Mouse (Mus musculus): ENCODE results near the gene Agpat1. TPM values are rescaled to one million over a fixed set of nuclear protein-coding genes. Genes with fewer than 3 reads are reported as not detected.
A peak's percentile ranks its signal among the peaks of the same experiment; 100 is the strongest.

The Agpat1 gene
- polyA plus RNA-seq, 1 experiment: 172 TPM

DNA sequence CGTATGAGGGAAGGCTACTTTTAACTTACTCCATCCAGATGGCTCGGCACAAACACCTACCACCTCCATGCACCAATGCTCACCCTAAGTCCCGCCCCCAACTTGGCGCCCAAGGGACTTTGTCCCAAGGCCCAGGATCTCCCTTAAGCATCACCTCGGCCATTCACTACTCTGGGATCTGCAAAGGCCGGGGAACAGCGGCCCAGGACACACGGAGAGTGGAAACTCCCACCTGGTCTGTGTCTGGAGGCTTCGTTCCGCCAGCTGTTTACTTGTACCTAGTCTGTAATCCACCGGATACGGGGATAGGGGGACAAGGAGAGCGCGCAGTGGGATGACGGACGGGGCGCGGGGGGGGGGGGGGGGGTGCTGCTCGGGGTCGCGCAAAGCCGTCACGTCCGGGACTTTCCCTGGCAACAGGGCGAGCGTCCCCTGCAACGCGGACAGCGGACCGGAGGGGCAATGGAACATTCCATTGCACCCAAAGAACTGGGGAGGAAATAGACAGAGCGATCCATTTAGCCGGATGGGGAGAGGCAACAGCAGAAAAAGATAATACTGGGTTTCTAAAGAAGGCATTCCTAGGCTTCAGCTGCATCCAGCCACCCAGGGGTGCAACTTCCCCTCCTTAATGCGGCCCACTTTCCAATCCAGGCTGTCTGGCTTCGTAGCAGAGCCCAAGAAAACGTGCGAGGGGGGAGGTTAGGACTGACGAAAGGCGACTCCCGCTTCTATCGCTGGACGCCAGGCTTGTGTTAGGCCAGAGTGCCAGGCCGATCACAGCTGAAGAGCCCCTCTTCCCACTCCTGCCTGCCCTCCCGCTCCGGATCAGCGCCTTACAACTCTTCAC, 23.3 kb downstream of the Agpat1 start:
- TF ChIP-seq POLR2A (IDR thresholded peaks at IDR 0.05; ENCODE audit: borderline replicate concordance, extremely low read depth, low read depth, low read length) (peak; percentile 80; the same call in 1 of the 2 replicates), CTCF (IDR thresholded peaks at IDR 0.05; ENCODE audit: insufficient read depth, low read length) (no peak)
- WGBS: under 1% methylated on average over 45 of the region's 45 CpGs
- H3K4me1 ChIP-seq (ENCODE audit: control insufficient read depth, insufficient read depth, low read length): peaks cover 15% of the 10 kb centered on the region
- DNase-seq: peak; percentile 77
- H3K4me3 ChIP-seq (replicated peaks; ENCODE audit: extremely low read depth, low read depth, low read length): peak overlapping the region; percentile 83

DNA sequence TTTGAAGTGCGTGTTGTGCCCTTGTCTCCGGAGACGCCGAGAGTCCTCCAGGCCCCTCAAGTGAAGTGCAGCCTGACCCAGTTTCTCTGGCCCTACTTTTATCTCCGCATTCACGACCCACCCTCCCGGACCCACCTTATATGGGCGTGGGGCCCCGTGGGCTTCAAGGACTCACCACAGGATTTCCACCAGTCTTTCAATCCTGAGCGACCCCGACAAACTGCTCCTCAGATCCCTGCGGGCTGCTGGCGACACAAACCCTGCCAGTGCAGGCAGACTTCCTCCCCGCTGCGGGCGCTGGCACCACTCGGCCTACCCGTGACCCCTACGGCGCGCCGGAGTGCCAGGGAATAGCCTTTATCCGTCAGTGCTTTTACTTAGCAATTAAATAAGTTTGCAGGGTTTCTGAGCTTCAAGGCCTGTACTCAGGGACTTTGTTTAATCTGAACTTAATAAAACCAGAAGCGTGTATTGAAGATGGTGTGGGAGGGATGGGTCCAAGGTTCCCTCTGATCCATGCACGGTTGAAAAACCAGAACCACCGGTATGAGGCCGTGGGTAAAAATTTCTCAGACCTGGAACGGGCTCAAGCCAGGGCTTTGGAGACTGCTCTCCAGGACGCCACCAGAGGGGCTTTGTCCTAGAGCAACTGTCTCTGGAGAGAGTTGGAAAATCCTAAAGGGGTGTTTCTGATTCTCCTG, 24.0 kb downstream of the Agpat1 start, which contains the start of gene Ppt2:
Gene Ppt2, minus strand, starts transcription at position 568 of the 701 bp plus-strand sequence.
- Histone ChIP-seq H3K4me1 (ENCODE audit: control insufficient read depth, insufficient read depth, low read length) (peaks cover 15% of the 10 kb centered on the region), H3K4me3 (replicated peaks; ENCODE audit: extremely low read depth, low read depth, low read length) (peak within 1 kb of the TSS; percentile 83)
- no peak for DNase-seq
- 3% methylated on average over 29 of the region's 29 CpGs for WGBS
- no peak for TF ChIP-seq POLR2A (IDR thresholded peaks at IDR 0.05; ENCODE audit: borderline replicate concordance, extremely low read depth, low read depth, low read length)
- no peak for TF ChIP-seq CTCF (IDR thresholded peaks at IDR 0.05; ENCODE audit: insufficient read depth, low read length)

DNA sequence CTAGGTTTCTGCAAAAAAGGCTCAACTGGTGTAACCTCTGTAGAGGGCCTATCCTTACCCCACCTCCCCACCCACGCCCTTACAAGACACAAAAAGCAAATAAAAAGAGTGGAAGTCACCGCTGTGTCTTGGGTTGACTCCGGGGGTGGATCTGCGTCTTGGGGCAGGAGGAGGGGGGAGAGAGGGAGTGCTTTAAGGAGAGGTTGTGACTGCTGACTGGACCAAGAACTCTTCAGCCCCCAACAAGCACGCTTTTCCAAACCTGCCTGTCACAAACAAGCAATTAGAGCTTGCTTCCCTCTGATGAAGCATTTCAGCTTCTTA, 24.5 kb downstream of the Agpat1 start:
- WGBS: 46% methylated on average over 5 of the region's 5 CpGs
- Histone ChIP-seq H3K4me1 (ENCODE audit: control insufficient read depth, insufficient read depth, low read length) (peaks cover 15% of the 10 kb centered on the region), H3K4me3 (replicated peaks; ENCODE audit: extremely low read depth, low read depth, low read length) (no peak overlapping the region)
- no peak for DNase-seq
- TF ChIP-seq CTCF (IDR thresholded peaks at IDR 0.05; ENCODE audit: insufficient read depth, low read length) (no peak), POLR2A (IDR thresholded peaks at IDR 0.05; ENCODE audit: borderline replicate concordance, extremely low read depth, low read depth, low read length) (no peak)

DNA sequence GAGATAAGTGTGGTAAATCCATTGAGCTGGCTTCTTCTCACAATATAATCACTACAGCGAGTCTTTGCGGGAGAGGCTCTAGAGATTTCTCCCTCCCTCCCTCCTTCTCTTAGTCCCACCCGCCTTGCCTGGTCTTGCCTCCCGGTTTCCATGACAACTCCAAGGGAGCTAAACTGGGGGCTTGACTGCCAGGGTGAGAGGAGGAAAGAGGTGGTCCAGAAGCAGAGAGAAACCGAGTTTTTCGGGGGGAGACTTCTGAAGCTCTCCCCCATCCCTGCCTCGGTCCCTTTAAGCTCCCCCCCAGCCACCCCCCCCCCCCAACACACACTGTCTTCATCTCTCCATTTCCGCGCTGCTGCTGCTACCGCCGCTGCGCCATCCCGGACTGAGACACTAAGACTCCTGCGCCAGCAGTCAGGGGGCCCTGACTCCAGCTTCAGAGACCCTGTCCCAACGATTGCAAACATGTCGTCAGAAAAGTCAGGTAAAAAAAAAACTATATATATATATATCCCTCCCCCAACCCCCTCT, 25.2 kb downstream of the Agpat1 start, which contains the start of gene Prrt1:
Gene Prrt1, plus strand, starts transcription at position 313 of the 531 bp plus-strand sequence.
- H3K4me1 ChIP-seq (ENCODE audit: control insufficient read depth, insufficient read depth, low read length): peaks cover 15% of the 10 kb centered on the region
- DNase-seq: no peak
- 16% methylated on average over 16 of the region's 16 CpGs for WGBS
- H3K4me3 ChIP-seq (replicated peaks; ENCODE audit: extremely low read depth, low read depth, low read length): peak within 1 kb of the TSS; percentile 24
- TF ChIP-seq CTCF (IDR thresholded peaks at IDR 0.05; ENCODE audit: insufficient read depth, low read length) (no peak), POLR2A (IDR thresholded peaks at IDR 0.05; ENCODE audit: borderline replicate concordance, extremely low read depth, low read depth, low read length) (peak; percentile 28; the same call in 1 of the 2 replicates)

DNA sequence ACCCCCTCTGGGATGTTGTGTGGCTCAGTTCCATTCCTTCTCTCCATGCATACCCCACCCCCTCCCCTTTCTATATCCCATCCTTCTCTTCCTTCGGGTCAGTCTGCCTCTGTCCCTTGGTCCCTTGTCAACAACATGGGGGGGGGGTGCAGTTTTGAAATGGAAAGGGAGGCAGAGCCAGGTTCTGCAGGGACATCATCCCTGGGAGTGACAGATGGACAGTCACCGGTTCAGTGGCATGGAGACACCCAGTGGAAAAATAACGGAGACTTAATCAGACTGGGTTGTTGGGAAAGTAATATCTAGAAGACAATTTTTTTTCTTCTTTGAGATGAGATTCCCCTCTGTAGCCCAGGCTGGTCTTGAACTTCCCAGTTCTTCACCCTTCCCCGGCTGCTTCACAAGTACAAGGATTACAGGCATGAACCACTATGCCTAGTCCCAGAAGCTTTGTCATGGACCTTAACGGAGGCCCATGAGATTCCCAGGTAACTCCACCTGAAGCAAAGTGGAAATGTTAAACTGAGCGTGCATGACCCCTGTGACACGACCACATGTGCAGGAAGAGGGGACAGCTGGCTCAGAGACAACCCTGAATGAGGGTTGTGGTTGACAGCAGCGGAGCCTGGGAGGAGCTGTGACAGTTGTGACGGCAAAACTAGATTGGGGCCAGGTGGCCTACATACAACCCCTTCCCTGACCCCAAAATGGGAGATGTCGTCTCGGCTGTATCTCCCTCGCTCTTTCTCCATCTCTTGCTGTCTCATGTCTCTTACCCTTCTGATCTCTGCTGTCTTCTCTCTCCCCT, 25.9 kb downstream of the Agpat1 start:
- no peak for DNase-seq
- peaks cover 15% of the 10 kb centered on the region for H3K4me1 ChIP-seq (ENCODE audit: control insufficient read depth, insufficient read depth, low read length)
- WGBS: 41% methylated on average over 12 of the region's 12 CpGs
- H3K4me3 ChIP-seq (replicated peaks; ENCODE audit: extremely low read depth, low read depth, low read length): peak overlapping the region; percentile 24
- TF ChIP-seq CTCF (IDR thresholded peaks at IDR 0.05; ENCODE audit: insufficient read depth, low read length): no peak
- TF ChIP-seq POLR2A (IDR thresholded peaks at IDR 0.05; ENCODE audit: borderline replicate concordance, extremely low read depth, low read depth, low read length): no peak

DNA sequence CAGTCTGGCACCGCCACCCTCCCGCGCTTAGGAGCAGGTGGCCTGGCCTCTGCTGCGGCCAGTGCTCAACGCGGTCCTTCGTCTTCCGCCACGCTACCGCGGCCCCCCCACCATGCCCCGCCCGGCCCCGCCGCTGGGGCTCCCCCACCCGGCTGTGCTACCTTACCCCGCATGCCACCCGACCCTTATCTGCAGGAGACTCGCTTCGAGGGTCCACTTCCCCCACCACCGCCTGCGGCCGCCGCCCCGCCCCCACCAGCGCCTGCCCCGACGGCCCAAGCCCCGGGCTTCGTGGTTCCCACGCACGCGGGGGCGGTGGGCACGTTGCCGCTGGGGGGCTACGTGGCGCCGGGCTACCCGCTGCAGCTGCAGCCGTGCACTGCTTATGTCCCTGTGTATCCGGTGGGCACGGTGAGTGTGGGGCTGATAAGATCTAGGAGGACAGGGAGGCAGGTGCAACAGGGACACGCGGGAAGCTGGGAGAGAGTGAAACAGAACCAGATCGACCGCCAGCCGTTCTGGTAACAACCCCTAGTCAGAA, 26.8 kb downstream of the Agpat1 start:
- Histone ChIP-seq H3K4me1 (ENCODE audit: control insufficient read depth, insufficient read depth, low read length) (peaks cover 15% of the 10 kb centered on the region), H3K4me3 (replicated peaks; ENCODE audit: extremely low read depth, low read depth, low read length) (no peak overlapping the region)
- 5% methylated on average over 41 of the region's 48 CpGs for WGBS
- no peak for TF ChIP-seq POLR2A (IDR thresholded peaks at IDR 0.05; ENCODE audit: borderline replicate concordance, extremely low read depth, low read depth, low read length)
- no peak for TF ChIP-seq CTCF (IDR thresholded peaks at IDR 0.05; ENCODE audit: insufficient read depth, low read length)
- DNase-seq: no peak

DNA sequence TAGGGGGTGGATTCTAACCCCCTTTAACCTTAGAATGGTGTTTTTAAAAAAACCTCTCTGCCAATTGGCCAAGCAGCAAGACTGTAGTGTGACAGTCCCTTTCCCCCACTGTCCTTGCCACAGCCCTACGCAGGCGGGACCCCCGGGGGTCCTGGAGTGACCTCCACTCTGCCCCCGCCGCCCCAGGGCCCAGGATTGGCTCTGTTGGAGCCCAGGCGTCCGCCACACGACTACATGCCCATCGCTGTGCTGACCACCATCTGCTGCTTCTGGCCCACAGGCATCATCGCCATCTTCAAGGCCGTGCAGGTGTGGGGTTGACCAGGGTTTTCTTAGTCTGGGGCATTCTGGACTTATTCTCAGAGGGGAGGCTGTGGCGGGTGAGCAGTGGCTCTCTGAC, 27.6 kb downstream of the Agpat1 start:
- WGBS: 27% methylated on average over 12 of the region's 12 CpGs
- no peak for DNase-seq
- Histone ChIP-seq H3K4me3 (replicated peaks; ENCODE audit: extremely low read depth, low read depth, low read length) (no peak overlapping the region), H3K4me1 (ENCODE audit: control insufficient read depth, insufficient read depth, low read length) (peaks cover 9% of the 10 kb centered on the region)
- TF ChIP-seq POLR2A (IDR thresholded peaks at IDR 0.05; ENCODE audit: borderline replicate concordance, extremely low read depth, low read depth, low read length) (no peak), CTCF (IDR thresholded peaks at IDR 0.05; ENCODE audit: insufficient read depth, low read length) (no peak)

DNA sequence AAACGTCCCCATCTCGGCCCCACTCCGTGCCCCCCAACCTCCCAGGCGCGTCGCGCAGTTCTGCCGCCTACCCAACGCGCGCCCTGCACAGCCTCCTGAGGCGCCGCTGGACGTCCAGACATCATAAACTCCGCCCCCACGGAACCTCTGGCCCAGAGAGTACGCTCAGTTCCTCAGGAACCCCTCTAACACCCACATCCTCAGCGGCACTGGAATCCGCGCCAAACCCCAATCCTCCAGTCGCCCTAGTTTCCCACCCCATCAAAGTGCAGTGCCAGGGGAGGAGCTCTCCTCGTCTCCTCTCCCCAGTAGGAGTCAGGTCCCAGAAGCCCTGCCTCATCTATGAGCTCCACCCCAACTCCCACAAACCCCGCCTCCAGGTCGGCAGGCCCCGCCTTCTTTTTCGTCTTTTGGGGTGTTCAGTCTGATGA, 28.2 kb downstream of the Agpat1 start:
- Histone ChIP-seq H3K4me3 (replicated peaks; ENCODE audit: extremely low read depth, low read depth, low read length) (peak overlapping the region; percentile 60), H3K4me1 (ENCODE audit: control insufficient read depth, insufficient read depth, low read length) (peaks cover 9% of the 10 kb centered on the region)
- TF ChIP-seq POLR2A (IDR thresholded peaks at IDR 0.05; ENCODE audit: borderline replicate concordance, extremely low read depth, low read depth, low read length) (peak; percentile 29; the same call in 1 of the 2 replicates), CTCF (IDR thresholded peaks at IDR 0.05; ENCODE audit: insufficient read depth, low read length) (no peak)
- 3% methylated on average over 26 of the region's 26 CpGs for WGBS
- DNase-seq: peak; percentile 73

Measured in lung, adult 2 months (tissue).